Mouse (Mus musculus) limb, embryonic 12.5 days (tissue): Measurements from ENCODE around the gene Cdkn2d. TPM values are rescaled to one million over a fixed set of nuclear protein-coding genes. Genes with fewer than 3 reads are reported as not detected.
"Not testable (repeated sequence)": the region's sequence is repeated elsewhere in the genome, so short reads cannot be mapped to it uniquely, and the experiment has no call there.

Experiments used
- ATAC-seq: fragments of 200-750 bp; cut with Nextera tagmentation; 2 replicates; pipeline ENCODE4 v1.8.0; 2017; ENCODE audit warnings: low read depth, moderate TSS enrichment; ENCODE audit not compliant: insufficient number of reproducible peaks, insufficient read depth, low FRiP score, low TSS enrichment
- H3K27ac ChIP-seq: fragments of 300-500 bp; sonication (generic); 2 replicates; pipeline ENCODE4 v1.5.1; 2016; ENCODE audit warnings: mild to moderate bottlenecking, moderate library complexity
- H3K27me3 ChIP-seq: fragments of 300-500 bp; sonication (generic); 2 replicates; pipeline ENCODE4 v1.6.1; 2016; ENCODE audit warnings: mild to moderate bottlenecking, moderate library complexity
- H3K36me3 ChIP-seq: fragments of 300-500 bp; sonication (generic); 2 replicates; pipeline ENCODE4 v1.6.1; 2016; ENCODE audit warnings: mild to moderate bottlenecking, moderate library complexity
- H3K4me1 ChIP-seq: fragments of 300-500 bp; sonication (generic); replicated peaks from 2 replicates; pipeline ENCODE4 v1.6.1; 2016
- H3K4me2 ChIP-seq: fragments of 300-500 bp; sonication (generic); 2 replicates; pipeline ENCODE4 v1.6.1; 2016; ENCODE audit warnings: mild to moderate bottlenecking, moderate library complexity
- H3K4me3 ChIP-seq: fragments of 300-500 bp; sonication (generic); replicated peaks from 2 replicates; pipeline ENCODE4 v1.5.1; 2016; ENCODE audit warnings: mild to moderate bottlenecking
- H3K9ac ChIP-seq: fragments of 300-500 bp; sonication (generic); replicated peaks from 2 replicates; pipeline ENCODE4 v1.6.1; 2016; ENCODE audit warnings: mild to moderate bottlenecking, moderate library complexity
- H3K9me3 ChIP-seq: fragments of 300-500 bp; sonication (generic); 2 replicates; pipeline ENCODE4 v1.6.1; 2016; ENCODE audit warnings: mild to moderate bottlenecking, moderate library complexity
- WGBS: fragments of 180-500 bp; shearing (Covaris S2); methylation state at CpG from one replicate; pipeline ENCODE4 v1.1.7; 2016; 5-methylcytosine and 5-hydroxymethylcytosine counted together
- polyA plus RNA-seq: library from polyadenylated mRNA; unstranded; fragments of >200 nt; fragmentation: Nextera tagmentation; extraction: Ambion mirVana; gene quantifications from 2 replicates; pipeline ENCODE4 v1.2.1, GENCODE M21; 2016

Gene Cdkn2d
- polyA plus RNA-seq, 1 experiment from 2014 or later, result 46.9 TPM

- no peak overlapping the region for H3K4me2 ChIP-seq
- H3K36me3 ChIP-seq, result peaks cover 99% of the 10 kb centered on the region
- no peaks in the 10 kb centered on the region for H3K27me3 ChIP-seq
- no peak overlapping the region for H3K27ac ChIP-seq
- H3K4me1 ChIP-seq, result no peaks in the 10 kb centered on the region
- WGBS, result 82% methylated on average over 7 of the region's 7 CpGs
- no peak overlapping the region for H3K4me3 ChIP-seq
- ATAC-seq, result no peak
- H3K9me3 ChIP-seq, result no peaks in the 10 kb centered on the region
- no peak overlapping the region for H3K9ac ChIP-seq
These were observed 16.0 kb downstream of the Cdkn2d start for GRCm38 (mm10) chr9:21275013-21275710.

GRCm38 (mm10) chr9:21274336-21274735, 16.9 kb downstream of the Cdkn2d start:
- 94% methylated on average over 3 of the region's 3 CpGs for WGBS
- H3K4me3 ChIP-seq, result no peak overlapping the region
- H3K36me3 ChIP-seq, result peaks cover 97% of the 10 kb centered on the region
- no peak overlapping the region for H3K27ac ChIP-seq
- H3K4me1 ChIP-seq, result no peaks in the 10 kb centered on the region
- no peak overlapping the region for H3K4me2 ChIP-seq
- ATAC-seq, result no peak
- no peaks in the 10 kb centered on the region for H3K9me3 ChIP-seq
- H3K9ac ChIP-seq, result no peak overlapping the region
- no peaks in the 10 kb centered on the region for H3K27me3 ChIP-seq

GRCm38 (mm10) chr9:21273520-21274228, 17.5 kb downstream of the Cdkn2d start:
- no peak for ATAC-seq
- no peak overlapping the region for H3K4me3 ChIP-seq
- 85% methylated on average over 7 of the region's 7 CpGs for WGBS
- no peak overlapping the region for H3K4me2 ChIP-seq
- no peak overlapping the region for H3K27ac ChIP-seq
- no peaks in the 10 kb centered on the region for H3K27me3 ChIP-seq
- H3K4me1 ChIP-seq, result no peaks in the 10 kb centered on the region
- no peaks in the 10 kb centered on the region for H3K9me3 ChIP-seq
- peaks cover 97% of the 10 kb centered on the region for H3K36me3 ChIP-seq
- H3K9ac ChIP-seq, result no peak overlapping the region

- Histone ChIP-seq H3K4me1 (no peaks in the 10 kb centered on the region), H3K9ac (no peak overlapping the region), H3K9me3 (no peaks in the 10 kb centered on the region), H3K4me2 (no peak overlapping the region), H3K27me3 (no peaks in the 10 kb centered on the region), H3K27ac (no peak overlapping the region), H3K36me3 (peaks cover 99% of the 10 kb centered on the region), H3K4me3 (no peak overlapping the region)
- ATAC-seq, result no peak
- 88% methylated on average over 8 of the region's 8 CpGs for WGBS
These were observed 18.1 kb downstream of the Cdkn2d start for GRCm38 (mm10) chr9:21273094-21273493.

- Histone ChIP-seq H3K9me3 (no peaks in the 10 kb centered on the region), H3K36me3 (peaks cover 97% of the 10 kb centered on the region), H3K4me3 (no peak overlapping the region), H3K27ac (no peak overlapping the region), H3K4me2 (no peak overlapping the region), H3K27me3 (no peaks in the 10 kb centered on the region), H3K9ac (no peak overlapping the region), H3K4me1 (no peaks in the 10 kb centered on the region)
- 92% methylated on average over 9 of the region's 9 CpGs for WGBS
- ATAC-seq, result no peak
These were observed 18.8 kb downstream of the Cdkn2d start for GRCm38 (mm10) chr9:21272391-21272790.

GRCm38 (mm10) chr9:21269590-21269989, 21.6 kb downstream of the Cdkn2d start:
- ATAC-seq, H3K9ac ChIP-seq, H3K4me2 ChIP-seq, H3K27me3 ChIP-seq, H3K9me3 ChIP-seq, H3K4me3 ChIP-seq, H3K27ac ChIP-seq: not testable (repeated sequence)
- 83% methylated on average over 5 of the region's 5 CpGs for WGBS
- Histone ChIP-seq H3K36me3 (peaks cover 78% of the 10 kb centered on the region), H3K4me1 (peaks cover 16% of the 10 kb centered on the region)

- Histone ChIP-seq H3K36me3 (peaks cover 65% of the 10 kb centered on the region), H3K9ac (no peak overlapping the region), H3K4me2 (no peak overlapping the region), H3K27ac (no peak overlapping the region), H3K4me1 (peaks cover 20% of the 10 kb centered on the region), H3K9me3 (no peaks in the 10 kb centered on the region), H3K4me3 (no peak overlapping the region), H3K27me3 (no peaks in the 10 kb centered on the region)
- 94% methylated on average over 16 of the region's 16 CpGs for WGBS
- no peak for ATAC-seq
These were observed 22.9 kb downstream of the Cdkn2d start for GRCm38 (mm10) chr9:21268305-21268704.

GRCm38 (mm10) chr9:21266889-21267288, 24.3 kb downstream of the Cdkn2d start:
- peaks cover 20% of the 10 kb centered on the region for H3K4me1 ChIP-seq
- no peaks in the 10 kb centered on the region for H3K9me3 ChIP-seq
- no peaks in the 10 kb centered on the region for H3K27me3 ChIP-seq
- H3K9ac ChIP-seq, result no peak overlapping the region
- WGBS, result 89% methylated on average over 5 of the region's 5 CpGs
- no peak overlapping the region for H3K27ac ChIP-seq
- peaks cover 51% of the 10 kb centered on the region for H3K36me3 ChIP-seq
- no peak overlapping the region for H3K4me3 ChIP-seq
- no peak for ATAC-seq
- 0 out of 2 replicates have a peak overlapping the region, but pooled peaks have one; percentile 78 for H3K4me2 ChIP-seq

GRCm38 (mm10) chr9:21265611-21266010, 25.6 kb downstream of the Cdkn2d start:
- WGBS, result 5% methylated on average over 11 of the region's 11 CpGs
- no peaks in the 10 kb centered on the region for H3K27me3 ChIP-seq
- 0 out of 2 replicates have a peak overlapping the region, but pooled peaks have one; percentile 41 for H3K27ac ChIP-seq

GRCm38 (mm10) chr9:21265000-21265561, 26.1 kb downstream of the Cdkn2d start, which contains the start of gene Atg4d:
Atg4d (plus strand) TSS chr9:21265293.
- H3K36me3 ChIP-seq, result peaks cover 33% of the 10 kb centered on the region
- no peaks in the 10 kb centered on the region for H3K27me3 ChIP-seq
- WGBS, result under 1% methylated on average over 49 of the region's 49 CpGs
- peaks cover 20% of the 10 kb centered on the region for H3K4me1 ChIP-seq
- peak within 1 kb of the TSS; percentile 78 for H3K4me2 ChIP-seq
- ATAC-seq, result peak; percentile 94
- no peaks in the 10 kb centered on the region for H3K9me3 ChIP-seq
- H3K4me3 ChIP-seq, result peak within 1 kb of the TSS; percentile 76
- peak within 1 kb of the TSS; percentile 75 for H3K27ac ChIP-seq
- peak within 1 kb of the TSS; percentile 80 for H3K9ac ChIP-seq

More at GRCm38 (mm10) chr9:21265611-21266010, 25.6 kb downstream of the Cdkn2d start:
- Histone ChIP-seq H3K4me3 (peak overlapping the region; percentile 76), H3K36me3 (peaks cover 38% of the 10 kb centered on the region), H3K9me3 (no peaks in the 10 kb centered on the region), H3K4me2 (peak overlapping the region; percentile 78), H3K9ac (peak overlapping the region; percentile 80), H3K4me1 (peaks cover 20% of the 10 kb centered on the region)
- ATAC-seq, result peak; percentile 48

- H3K36me3 ChIP-seq, result peaks cover 28% of the 10 kb centered on the region
These were observed 26.8 kb downstream of the Cdkn2d start for GRCm38 (mm10) chr9:21264272-21264999.

More at GRCm38 (mm10) chr9:21264272-21264999, 26.8 kb downstream of the Cdkn2d start:
- Histone ChIP-seq H3K27me3 (no peaks in the 10 kb centered on the region), H3K9ac (peak overlapping the region; percentile 80; the same call in 1 of the 2 replicates), H3K27ac (peak overlapping the region; percentile 75), H3K9me3 (no peaks in the 10 kb centered on the region), H3K4me2 (peak overlapping the region; percentile 78), H3K4me3 (peak overlapping the region; percentile 76), H3K4me1 (peaks cover 20% of the 10 kb centered on the region)
- 14% methylated on average over 17 of the region's 17 CpGs for WGBS
- peak; percentile 41; the same call in 1 of the 2 replicates for ATAC-seq
